Mouse (Mus musculus): Measurements from ENCODE around the gene Map4k2.

GRCm38 (mm10) chr19:6340524-6341452, at the start of gene Map4k2:
- TF ChIP-seq CTCF (IDR thresholded peaks at IDR 0.05; ENCODE audit: low read depth, low read length) (no peak), EP300 (IDR thresholded peaks at IDR 0.05; ENCODE audit: insufficient read depth, low read depth, low read length) (no peak)

All from ES-Bruce4 (cell line).